Mouse (Mus musculus): ENCODE data around the gene Nat8f4.
"Not testable (repeated sequence)": the region's sequence is repeated elsewhere in the genome, so short reads cannot be mapped to it uniquely, and the experiment has no call there.

Nat8f4 gene

DNA sequence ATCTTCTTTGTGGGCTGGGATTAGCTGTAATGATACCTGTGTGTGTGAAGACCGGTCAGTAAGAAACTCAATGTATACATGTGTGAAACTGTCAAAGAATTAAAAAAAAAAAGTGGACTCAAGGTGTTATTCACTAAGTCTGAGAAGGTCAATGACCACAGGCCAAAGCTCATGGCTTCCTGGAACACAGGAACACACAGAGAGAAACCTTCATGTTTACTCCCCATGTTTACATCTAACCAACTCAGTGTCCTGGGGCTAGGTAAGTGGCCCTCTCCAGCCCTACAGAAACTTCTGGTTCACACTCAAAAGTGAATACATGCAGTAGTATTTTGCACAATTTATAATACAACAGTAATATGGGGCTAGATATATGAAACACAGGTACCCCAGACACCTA, 5.0 kb upstream of the Nat8f4 start:
- in situ Hi-C loops (cut with MboI; ENCODE audit: unreplicated experiment in 2 of 2), result loop anchor here (10.0 to 25.0 kb wide), 3 partner anchors 255 to 447 kb away; partner anchors contain the start of genes Alms1 (in 1 of the 2), Cct7 (in 1 of the 2) and Pradc1 (in 1 of the 2)

DNA sequence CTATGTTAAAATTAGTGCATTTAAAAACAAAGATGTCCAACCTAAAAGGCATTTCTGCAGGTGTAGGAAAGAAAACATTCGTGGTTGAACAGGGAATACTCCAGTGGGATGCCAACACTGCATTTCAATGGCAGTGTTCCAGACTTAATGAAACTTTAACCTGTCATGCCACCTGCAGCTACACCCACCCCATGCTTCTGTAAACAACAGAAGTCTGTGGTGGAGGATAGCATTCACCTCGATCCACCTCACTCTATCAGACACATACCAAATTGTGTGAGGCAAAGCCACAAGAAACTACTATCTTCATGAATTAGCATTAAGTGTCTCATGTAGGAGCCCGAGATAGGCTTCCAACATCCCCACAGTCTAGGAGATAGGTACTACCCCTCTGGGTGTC, 3.7 kb upstream of the Nat8f4 start:
- in situ Hi-C loops (cut with MboI; ENCODE audit: unreplicated experiment in 2 of 2), result loop anchor here in 1 of 2 experiments (25.0 kb wide), 1 partner anchor 446 kb away; the partner anchor contains the start of genes Cct7 and Pradc1

DNA sequence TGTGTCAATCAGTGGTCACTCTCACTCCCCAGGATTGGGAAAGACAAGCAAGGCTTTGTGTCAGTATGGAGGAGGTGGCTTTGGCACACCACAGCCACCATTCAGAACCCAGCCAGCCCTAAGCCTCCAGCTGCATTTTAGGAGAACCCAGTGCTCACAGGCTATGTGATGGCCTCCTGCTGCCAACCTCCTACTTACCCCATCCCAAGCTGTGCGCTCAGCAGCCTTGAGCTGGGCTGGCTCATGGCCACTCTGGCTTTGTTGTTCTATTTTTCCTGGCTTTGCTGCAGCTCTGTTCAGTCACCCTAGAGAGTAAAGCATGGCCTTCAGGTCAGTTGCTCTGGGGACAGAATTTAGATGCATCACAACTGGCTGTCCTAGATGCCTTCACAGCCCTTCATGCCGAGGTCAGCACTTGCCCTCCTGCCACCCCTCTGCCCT, 2.2 kb upstream of the Nat8f4 start:
- in situ Hi-C loops (cut with MboI; ENCODE audit: unreplicated experiment in 2 of 2), result loop anchor here in 1 of 2 experiments (25.0 kb wide), 1 partner anchor 445 kb away; the partner anchor contains the start of genes Cct7 and Pradc1

DNA sequence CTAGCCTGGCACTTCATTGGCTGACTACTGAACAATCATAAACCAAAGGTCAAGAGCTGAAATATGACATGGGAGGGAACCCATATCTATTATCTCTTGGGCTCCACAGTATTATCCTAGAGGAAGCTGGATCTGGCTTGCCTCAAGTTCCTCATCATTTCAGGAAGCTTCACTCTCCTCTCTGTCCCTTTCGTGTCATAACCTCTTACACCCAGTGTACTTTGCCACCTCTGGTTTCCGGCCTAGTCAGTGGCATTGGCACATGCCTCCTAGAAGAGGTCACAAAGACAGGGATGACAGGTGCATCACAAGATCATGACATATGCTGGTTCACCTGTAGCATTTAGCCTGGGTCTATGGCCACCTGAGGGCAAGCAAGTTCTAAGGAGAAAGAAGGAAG, 2.4 kb downstream of the Nat8f4 start:
- in situ Hi-C loops (cut with MboI; ENCODE audit: unreplicated experiment in 2 of 2), result loop anchor here in 1 of 2 experiments (25.0 kb wide), 1 partner anchor 440 kb away; the partner anchor contains the start of genes Cct7 and Pradc1

DNA sequence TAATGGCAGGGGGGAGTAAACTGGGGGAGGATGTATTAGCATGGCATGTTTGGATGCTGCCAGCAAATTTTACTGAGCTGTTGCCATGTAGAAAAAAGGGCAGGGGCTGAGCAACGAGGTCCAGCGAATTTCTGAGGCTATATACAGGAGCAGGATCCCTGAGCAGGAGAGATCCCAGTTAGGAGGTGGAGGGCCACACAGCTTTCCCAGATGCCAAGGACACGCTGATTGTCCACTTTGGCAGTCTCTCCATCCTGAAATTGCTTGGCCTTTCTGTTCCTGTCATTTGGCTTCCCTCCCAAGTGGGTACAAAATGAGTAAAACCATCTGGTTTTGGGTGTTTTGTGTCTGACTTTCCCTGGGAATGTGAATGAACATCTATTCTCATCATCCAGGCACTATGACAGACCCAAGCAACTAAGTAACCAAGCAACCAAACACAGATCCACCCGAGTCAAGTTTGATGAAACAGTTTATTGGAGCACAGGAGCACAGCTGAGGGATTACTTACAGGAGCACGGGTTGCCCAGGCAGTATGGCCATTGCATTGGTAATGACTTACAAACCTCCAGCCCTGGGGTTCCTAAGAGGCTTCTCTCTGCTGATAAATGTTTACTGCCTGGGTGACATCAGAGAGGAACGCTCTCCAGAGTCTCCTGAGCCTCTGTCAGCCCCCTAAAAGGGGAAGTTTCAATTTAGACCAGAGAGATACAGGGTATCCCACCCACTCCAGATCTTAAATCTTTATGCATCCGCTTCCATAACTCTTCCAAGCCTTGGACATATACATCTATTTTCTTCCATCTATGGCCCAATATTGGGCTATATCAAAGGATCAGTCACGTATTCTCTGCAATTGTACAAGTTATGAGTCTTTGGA, 5.8 kb downstream of the Nat8f4 start:
- in situ Hi-C loops (cut with MboI; ENCODE audit: unreplicated experiment in 2 of 2), result not testable (repeated sequence)

DNA sequence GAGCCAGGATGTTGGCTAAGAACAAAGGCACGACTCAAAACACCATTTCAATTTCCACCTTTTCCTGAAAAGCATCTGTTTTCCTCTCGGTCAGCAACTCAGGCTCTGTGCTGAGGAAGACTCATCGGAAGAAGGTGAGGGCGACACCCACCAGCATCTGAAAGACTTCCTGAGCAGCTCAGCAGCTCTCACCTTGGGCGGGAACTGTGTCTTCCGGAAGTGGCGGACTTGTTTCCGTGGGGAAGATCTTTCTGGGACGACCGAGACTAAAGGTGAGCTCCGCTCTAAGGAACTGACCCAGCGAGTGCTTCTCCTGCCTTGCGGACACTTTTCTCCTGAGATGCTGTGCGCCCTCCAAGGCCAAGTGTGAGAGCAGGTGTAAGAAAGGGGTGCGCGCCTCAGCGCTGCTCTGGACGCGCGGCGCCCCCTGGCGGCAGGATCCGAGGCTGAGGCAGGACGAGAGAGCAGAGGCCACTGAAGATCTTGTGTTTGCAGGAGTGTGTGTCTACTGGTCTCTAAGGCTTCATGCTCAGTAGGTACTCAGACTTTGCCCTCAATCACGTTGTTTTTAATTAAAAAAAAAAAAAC, 9.5 kb downstream of the Nat8f4 start:
- in situ Hi-C loops (cut with MboI; ENCODE audit: unreplicated experiment in 2 of 2), result not testable (repeated sequence)

DNA sequence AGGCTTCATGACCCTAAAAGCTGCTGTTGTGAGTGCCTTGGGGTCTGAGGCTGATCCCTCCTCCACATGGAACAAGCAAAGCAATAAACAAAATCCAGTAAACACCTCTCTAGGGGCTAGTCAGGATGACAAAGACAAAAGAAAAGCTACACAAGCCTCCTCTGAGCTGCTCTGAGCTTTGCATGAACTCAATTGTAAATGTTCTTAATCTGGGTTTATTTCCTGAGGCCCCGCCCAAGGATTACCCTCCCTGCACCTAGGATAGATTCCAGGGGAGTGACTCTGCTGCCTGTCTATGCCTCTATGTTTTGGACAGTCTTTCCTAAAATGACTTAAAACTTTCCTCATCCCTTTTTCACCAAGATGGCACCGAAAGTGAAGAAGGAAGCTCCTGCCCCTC, 15.7 kb downstream of the Nat8f4 start:
- in situ Hi-C loops (cut with MboI; ENCODE audit: unreplicated experiment in 2 of 2), result no loop called here

DNA sequence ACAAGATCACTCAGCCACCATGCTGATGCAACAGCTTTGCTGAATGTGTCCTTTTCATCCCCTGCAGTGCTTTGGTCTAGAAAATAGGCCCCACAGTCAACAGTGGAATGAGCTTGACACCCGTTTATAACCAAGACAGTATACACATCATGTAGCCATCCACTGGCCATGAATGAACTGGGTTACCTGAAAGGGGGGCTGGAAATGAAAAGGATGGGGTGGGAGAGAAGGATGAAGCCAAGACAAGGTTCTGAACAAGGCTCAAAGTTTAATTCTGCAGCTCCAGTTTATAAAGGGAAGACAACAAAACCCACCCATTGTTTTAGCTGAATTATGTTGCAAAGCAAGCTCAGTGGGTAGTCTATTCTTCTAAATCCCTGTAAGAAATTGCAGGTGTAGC, 20.4 kb downstream of the Nat8f4 start:
- in situ Hi-C loops (cut with MboI; ENCODE audit: unreplicated experiment in 2 of 2), result no loop called here

DNA sequence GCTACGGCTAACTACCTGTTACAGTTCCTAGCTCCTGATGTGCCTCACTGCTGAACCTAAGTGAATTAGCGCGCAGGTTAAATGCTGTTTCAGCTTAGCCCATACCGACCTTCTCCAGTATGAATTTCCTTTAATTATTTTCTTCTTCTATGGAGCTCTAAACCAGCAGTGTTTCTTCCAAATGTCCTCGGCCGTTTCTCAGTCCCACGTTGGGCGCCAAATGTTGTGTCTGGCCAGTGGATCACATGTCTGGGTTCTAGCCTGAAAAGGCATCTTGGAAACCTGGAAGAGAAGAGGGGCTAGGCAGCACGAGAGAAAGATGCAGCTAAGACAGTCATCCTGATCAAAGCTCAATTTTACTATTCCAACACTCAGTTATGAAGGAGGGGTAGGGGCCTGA, 21.4 kb downstream of the Nat8f4 start:
- in situ Hi-C loops (cut with MboI; ENCODE audit: unreplicated experiment in 2 of 2), result not testable (repeated sequence)

DNA sequence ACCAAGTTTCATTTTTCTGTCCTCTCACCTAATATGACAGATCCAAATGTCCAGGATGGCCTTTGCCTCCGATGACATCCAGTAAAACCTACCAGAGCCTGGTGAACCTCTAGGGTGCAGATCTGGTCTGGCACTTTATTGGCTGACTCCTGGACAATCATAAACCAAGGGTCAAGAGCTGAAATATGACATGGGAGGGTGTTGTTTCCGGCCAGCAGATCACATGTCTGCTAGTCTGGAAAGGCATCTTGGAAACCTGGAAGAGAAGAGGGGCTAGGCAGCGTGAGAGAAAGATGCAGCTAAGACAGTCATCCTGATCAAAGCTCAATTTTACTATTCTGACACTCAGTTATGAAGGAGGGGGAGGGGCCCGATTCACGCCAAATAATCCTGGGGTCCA, 35.7 kb downstream of the Nat8f4 start, which contains the start of gene Nat8f2:
TSS of gene Nat8f2 (minus strand) at position 153 of the 400 bp plus-strand sequence.
- in situ Hi-C loops (cut with MboI; ENCODE audit: unreplicated experiment in 2 of 2), result not testable (repeated sequence)

DNA sequence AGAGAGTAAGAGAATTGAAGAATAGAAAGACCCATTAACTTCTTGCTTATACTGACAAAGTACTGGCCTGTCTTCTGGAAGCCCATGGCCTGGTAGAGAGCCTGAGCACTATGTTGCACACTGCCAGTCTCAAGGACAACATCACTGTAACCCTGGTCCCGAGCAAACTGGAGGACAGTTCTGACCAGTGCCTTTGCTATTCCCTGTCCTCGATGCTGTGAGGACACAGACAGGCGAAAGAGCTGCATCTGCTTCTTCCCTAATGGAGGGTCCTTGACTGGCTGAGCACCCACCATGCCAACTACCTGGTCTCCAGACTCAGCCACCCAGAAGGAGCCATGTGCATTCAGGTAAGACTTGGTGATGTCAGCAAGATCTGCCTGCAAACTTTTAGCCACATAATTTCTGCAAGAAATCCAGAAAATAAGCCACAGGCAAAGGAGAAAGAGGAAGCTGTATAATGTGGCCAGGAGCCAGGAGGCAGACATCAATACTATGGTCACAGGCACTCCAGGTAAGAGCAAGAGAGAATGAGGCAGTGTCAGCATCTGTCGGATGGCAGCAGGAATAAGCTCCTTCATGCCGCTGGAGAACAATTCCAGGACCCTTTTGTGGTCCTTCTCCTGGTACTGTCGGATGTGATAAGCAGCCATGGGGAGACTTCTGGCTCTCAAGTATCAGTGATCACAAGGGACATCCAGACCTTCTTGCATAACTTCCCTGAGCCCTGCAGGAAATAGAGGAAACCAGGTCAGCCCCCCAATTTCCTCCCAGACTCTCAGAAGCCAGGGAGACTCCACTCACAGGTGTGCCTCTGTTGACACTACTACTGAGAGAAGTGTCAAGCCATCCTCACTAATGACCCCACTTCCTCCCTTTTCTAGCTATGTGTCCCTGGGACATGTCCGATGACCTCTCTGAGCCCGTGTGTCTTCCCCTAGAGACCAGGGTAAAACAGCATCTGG, 36.7 kb downstream of the Nat8f4 start:
- in situ Hi-C loops (cut with MboI; ENCODE audit: unreplicated experiment in 2 of 2), result no loop called here

DNA sequence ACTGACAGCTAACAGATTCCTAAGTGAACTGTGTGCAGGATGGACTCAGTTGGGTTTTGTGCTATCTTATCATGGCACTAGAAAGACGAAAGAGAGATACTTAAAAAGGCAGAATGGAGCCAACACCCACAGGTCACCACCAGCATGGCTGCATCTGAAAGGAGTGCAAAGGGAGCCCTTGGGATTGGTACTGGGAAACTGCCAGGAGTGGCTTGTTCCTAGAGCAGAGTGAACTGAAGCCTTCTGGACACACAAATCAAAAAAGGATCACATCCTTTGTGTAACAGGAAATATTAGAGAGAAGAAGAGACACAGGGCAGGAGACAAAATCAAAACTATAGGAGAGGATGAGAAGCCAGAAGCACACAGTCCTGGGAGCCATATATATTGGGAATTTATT, 37.7 kb downstream of the Nat8f4 start:
- in situ Hi-C loops (cut with MboI; ENCODE audit: unreplicated experiment in 2 of 2), result not testable (repeated sequence)

DNA sequence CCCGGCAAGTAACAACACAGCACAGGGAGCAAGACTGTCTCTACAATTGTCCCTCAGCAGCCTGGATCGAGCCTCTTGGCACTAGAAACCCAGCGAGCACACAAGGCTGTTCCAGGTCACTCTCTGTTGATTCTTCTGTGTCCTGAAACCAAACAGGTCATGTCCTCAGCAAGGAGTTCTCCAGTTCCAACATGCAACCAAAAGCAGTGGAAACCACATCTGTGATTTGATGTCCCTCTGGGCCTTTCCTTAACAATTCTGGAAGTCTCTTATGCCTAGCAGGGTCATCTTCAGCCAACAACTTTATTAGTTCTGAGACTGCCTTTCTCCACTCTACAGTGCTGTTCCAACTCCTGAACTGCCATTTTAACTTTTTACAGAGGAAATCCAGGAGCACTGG, 38.5 kb downstream of the Nat8f4 start:
- in situ Hi-C loops (cut with MboI; ENCODE audit: unreplicated experiment in 2 of 2), result not testable (repeated sequence)

DNA sequence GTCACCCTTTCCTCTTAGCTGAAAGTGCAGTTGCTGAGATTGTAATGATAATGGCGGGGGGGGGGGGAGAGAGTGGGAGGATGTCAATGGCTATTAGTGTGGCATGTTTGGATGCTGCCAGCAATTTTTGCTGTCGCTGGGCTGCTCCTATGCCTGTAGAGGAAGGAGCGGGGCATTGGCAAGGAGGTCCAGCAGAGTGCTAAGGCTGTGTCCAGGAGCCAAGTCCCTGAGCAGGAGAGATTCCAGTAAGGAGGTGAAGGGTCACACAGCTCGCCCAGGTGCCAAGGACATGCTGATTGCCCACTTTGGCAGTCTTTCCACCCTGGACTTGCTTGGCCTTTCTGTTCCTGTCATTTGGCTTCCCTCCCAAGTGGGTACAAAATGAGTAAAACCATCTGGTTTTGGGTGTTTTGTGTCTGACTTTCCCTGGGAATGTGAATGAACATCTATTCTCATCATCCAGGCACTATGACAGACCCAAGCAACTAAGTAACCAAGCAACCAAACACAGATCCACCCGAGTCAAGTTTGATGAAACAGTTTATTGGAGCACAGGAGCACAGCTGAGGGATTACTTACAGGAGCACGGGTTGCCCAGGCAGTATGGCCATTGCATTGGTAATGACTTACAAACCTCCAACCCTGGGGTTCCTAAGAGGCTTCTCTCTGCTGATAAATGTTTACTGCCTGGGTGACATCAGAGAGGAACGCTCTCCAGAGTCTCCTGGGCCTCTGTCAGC, 39.6 kb downstream of the Nat8f4 start:
- in situ Hi-C loops (cut with MboI; ENCODE audit: unreplicated experiment in 2 of 2), result not testable (repeated sequence)

DNA sequence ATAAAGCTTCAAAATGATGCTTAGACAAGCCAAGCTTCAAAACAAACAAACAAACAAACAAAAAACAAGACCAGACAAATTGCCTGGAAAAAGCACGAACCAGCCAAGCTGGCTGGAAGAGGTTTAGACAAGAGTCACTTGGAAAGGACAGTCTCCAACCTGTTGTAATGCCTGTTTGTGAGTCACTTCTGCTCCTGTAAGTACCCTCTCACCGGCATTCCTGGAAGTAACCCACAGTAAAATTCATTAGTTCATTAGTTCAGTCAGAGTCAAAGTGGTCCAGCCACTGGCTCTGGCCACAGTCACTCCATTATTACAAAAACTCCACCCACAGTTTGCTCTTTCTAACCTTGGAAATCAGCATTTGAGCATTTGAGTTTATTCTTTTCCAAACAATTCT, 40.8 kb downstream of the Nat8f4 start:
- in situ Hi-C loops (cut with MboI; ENCODE audit: unreplicated experiment in 2 of 2), result no loop called here

DNA sequence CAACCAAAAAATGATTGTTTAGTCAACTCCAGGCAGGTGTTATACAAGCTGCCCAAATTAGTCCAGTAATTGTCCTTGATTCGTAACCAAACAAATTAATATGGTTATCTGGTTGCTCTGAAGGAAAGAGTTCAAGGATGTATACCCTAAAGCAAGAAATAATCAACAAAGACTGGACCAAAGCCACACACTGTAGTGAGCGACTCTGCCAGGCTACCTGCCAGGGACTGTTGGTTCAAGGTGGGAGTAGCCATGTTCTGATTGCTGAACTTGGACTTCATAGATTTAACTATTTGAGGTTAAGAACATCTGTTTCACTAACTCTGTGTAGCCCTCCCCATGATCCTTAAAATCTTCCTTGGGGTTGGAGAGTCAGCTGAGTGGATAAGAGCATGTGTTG, 41.5 kb downstream of the Nat8f4 start:
- in situ Hi-C loops (cut with MboI; ENCODE audit: unreplicated experiment in 2 of 2), result no loop called here

DNA sequence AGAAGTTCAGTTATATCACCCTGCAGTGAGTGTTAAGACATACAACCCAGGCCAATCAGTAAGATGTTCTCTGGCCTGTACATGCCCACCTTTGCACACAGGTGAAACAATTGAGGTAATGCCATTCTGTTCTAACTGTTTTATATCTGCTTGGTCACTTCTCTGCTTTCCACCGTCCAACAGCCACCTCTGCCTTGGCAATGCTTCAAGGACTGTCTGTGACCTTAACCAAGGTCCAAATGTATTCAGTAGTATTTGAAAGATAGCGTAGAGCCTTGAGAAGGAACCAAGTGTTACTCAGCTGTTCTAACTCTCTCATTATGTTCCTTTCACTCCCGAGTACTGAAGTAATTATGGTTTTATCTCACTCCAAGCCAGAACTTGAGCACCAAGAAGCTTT, 42.1 kb downstream of the Nat8f4 start:
- in situ Hi-C loops (cut with MboI; ENCODE audit: unreplicated experiment in 2 of 2), result no loop called here

DNA sequence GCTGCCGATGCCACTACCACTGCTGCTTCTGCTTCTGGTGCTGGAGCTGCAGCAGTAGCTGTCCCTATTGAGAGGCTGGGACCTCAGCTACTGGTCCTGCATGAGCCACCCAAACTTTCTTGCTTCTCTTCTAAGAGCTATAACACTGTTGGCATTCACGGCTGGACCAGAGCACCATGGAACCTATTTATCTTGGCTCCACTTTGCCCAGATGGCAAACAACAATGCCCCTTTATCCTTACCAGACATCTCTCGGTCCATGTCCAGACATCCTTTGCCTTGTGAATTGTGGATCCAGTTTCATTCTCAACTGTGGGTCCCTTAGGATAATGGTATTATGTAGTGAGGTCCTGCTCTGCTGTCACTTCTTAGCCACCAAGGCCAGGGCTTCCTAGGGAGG, 43.4 kb downstream of the Nat8f4 start:
- in situ Hi-C loops (cut with MboI; ENCODE audit: unreplicated experiment in 2 of 2), result no loop called here

DNA sequence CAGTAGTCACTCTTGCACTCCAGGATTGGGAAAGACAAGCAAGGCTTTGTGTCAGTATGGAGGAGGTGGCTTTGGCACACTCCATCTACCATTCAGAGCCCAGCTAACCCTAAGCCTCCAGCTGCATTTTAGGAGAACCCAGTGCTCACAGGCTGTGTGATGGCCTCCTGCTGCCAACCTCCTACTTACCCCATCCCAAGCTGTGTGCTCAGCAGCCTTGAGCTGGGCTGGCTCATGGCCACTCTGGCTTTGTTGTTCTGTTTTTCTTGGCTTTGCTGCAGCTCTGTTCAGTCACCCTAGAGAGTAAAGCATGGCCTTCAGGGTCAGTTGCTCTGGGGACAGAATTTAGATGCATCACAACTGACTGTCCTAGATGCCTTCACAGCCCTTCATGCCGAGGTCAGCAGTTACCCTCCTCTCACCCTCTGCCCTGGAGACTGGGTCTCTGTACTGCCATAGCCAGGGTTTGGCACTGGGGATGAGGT, 48.4 kb downstream of the Nat8f4 start:
- in situ Hi-C loops (cut with MboI; ENCODE audit: unreplicated experiment in 2 of 2), result no loop called here

DNA sequence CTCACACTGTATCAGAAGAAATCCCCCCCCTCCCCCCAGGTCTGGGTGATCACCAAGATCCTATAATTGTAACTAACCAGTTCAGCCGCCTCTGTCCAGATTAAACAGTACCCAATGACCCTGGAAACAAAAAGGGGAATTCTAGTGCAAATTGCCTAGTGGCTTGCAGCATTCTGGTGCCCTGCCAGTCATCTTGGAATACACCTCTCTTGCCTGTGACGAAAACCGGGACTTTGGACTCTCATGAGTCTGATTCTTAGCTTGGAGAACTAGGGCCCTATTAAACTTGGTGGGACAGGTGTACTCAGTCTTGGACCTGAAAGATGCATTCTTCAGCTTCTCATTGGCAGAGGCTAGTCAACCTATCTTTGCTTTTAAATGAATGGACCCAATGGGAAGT, 51.2 kb downstream of the Nat8f4 start:
- in situ Hi-C loops (cut with MboI; ENCODE audit: unreplicated experiment in 2 of 2), result no loop called here

Data from v-Abl transformed pro-B cells (cell line).